Mouse (Mus musculus): ENCODE measurements around the gene Rtn1.

DNA sequence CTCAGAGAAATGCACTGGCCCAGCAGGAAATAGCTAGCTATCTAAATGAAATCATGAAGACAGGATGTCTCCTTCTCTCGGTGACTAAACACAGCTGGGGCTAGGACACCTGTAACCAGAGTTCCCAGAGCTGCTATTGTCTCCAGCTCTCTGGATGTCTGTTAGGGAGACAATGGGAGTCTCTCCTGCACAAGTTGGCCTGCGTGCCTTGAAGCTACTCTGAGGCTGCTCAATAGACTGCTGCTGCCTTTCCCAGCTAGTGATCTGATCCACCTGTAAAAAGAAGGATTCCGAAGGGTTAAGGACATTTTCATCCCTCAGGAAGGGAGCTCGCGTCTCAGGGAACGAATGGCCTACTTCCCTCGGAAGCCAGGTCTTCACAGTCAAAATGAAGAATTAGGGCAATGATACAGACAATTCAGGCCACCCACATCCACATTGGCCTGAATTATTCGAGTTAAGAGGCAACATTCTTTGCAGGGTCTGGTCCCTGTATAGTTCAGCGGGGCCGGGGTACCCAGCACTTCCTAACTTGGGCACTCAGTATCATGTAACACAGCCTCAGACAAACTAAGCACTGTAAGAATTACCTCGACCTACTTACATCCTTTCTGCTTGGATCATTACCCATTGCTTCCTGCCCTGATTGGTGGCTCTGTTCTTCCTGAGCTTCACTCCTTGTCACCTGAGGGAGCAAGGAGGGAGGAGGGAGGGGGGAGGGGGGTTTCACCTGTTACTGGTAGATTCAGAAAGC, 51.0 kb downstream of the Rtn1 start:
- no peak for TF ChIP-seq CTCF (IDR thresholded peaks at IDR 0.05; ENCODE audit: low read depth)
- no peak for TF ChIP-seq EP300 (IDR thresholded peaks at IDR 0.05; ENCODE audit: low read depth)
